Mouse (Mus musculus): ENCODE measurements around the gene Gpatch1. TPM values are rescaled to one million over a fixed set of nuclear protein-coding genes. Genes with fewer than 3 reads are reported as not detected.

Gene Gpatch1
- polyA plus RNA-seq, 1 experiment from 2014 or later, result 14.8 TPM

- 49% methylated on average over 12 of the region's 12 CpGs for WGBS
- 0 out of 2 replicates have a peak, but pooled peaks cover 2% of the 10 kb centered on the region for H3K9me3 ChIP-seq (ENCODE audit: control insufficient read depth, low read length)
- H3K4me2 ChIP-seq (ENCODE audit: low read depth, low read length), result peak overlapping the region; percentile 67
- H3K27me3 ChIP-seq (replicated peaks; ENCODE audit: control insufficient read depth, insufficient read depth, low read length), result no peaks in the 10 kb centered on the region
- H3K9ac ChIP-seq (ENCODE audit: low read depth, low read length), result peak overlapping the region; percentile 75; the same call in 1 of the 2 replicates
- H3K4me1 ChIP-seq (ENCODE audit: control insufficient read depth, insufficient read depth, low read length), result 0 out of 2 replicates have a peak, but pooled peaks cover 3% of the 10 kb centered on the region
- H3K27ac ChIP-seq (ENCODE audit: low read length), result peak overlapping the region; percentile 92
- peak overlapping the region; percentile 65 for H3K4me3 ChIP-seq (ENCODE audit: low read length)
- H3K36me3 ChIP-seq (ENCODE audit: control insufficient read depth, insufficient read depth, low read length), result no peaks in the 10 kb centered on the region
- no peak for ATAC-seq
Measured at GRCm38 (mm10) chr7:35233861-35234260, 84.4 kb downstream of the Gpatch1 start.

GRCm38 (mm10) chr7:35232796-35233455, 85.3 kb downstream of the Gpatch1 start:
- H3K4me3 ChIP-seq (ENCODE audit: low read length), result no peak overlapping the region
- H3K4me1 ChIP-seq (ENCODE audit: control insufficient read depth, insufficient read depth, low read length), result 0 out of 2 replicates have a peak, but pooled peaks cover 3% of the 10 kb centered on the region
- H3K9ac ChIP-seq (ENCODE audit: low read depth, low read length), result no peak overlapping the region
- H3K36me3 ChIP-seq (ENCODE audit: control insufficient read depth, insufficient read depth, low read length), result no peaks in the 10 kb centered on the region
- no peaks in the 10 kb centered on the region for H3K27me3 ChIP-seq (replicated peaks; ENCODE audit: control insufficient read depth, insufficient read depth, low read length)
- WGBS, result 41% methylated on average over 13 of the region's 13 CpGs
- H3K4me2 ChIP-seq (ENCODE audit: low read depth, low read length), result no peak overlapping the region
- H3K9me3 ChIP-seq (ENCODE audit: control insufficient read depth, low read length), result 0 out of 2 replicates have a peak, but pooled peaks cover 2% of the 10 kb centered on the region
- no peak overlapping the region for H3K27ac ChIP-seq (ENCODE audit: low read length)
- no peak for ATAC-seq

GRCm38 (mm10) chr7:35230333-35230732, 87.9 kb downstream of the Gpatch1 start:
- H3K4me2 ChIP-seq (ENCODE audit: low read depth, low read length), result no peak overlapping the region
- H3K27ac ChIP-seq (ENCODE audit: low read length), result no peak overlapping the region
- H3K27me3 ChIP-seq (replicated peaks; ENCODE audit: control insufficient read depth, insufficient read depth, low read length), result no peaks in the 10 kb centered on the region
- H3K36me3 ChIP-seq (ENCODE audit: control insufficient read depth, insufficient read depth, low read length), result no peaks in the 10 kb centered on the region
- H3K4me1 ChIP-seq (ENCODE audit: control insufficient read depth, insufficient read depth, low read length), result no peaks in the 10 kb centered on the region
- 0 out of 2 replicates have a peak, but pooled peaks cover 2% of the 10 kb centered on the region for H3K9me3 ChIP-seq (ENCODE audit: control insufficient read depth, low read length)
- ATAC-seq, result no peak
- WGBS, result 69% methylated on average over 3 of the region's 3 CpGs
- H3K4me3 ChIP-seq (ENCODE audit: low read length), result no peak overlapping the region
- no peak overlapping the region for H3K9ac ChIP-seq (ENCODE audit: low read depth, low read length)

Other genes with a start within 250 kb of the Gpatch1 start
- gene Cebpa, start 199.1 kb downstream of the Gpatch1 start, polyA plus RNA-seq (2015; fragmentation: Nextera tagmentation; extraction: Ambion mirVana), result 9.9 and 11.7 TPM in 2 replicates
- 0.99 and 1.2 TPM in 2 replicates for gene Slc7a10, start 132.1 kb downstream of the Gpatch1 start, polyA plus RNA-seq (2015; fragmentation: Nextera tagmentation; extraction: Ambion mirVana)
- 2.8 and 3.3 TPM in 2 replicates for gene Lrp3, start 102.9 kb downstream of the Gpatch1 start, polyA plus RNA-seq (2015; fragmentation: Nextera tagmentation; extraction: Ambion mirVana)
- 95.3 and 105 TPM in 2 replicates for gene Rhpn2, start 15.7 kb upstream of the Gpatch1 start, polyA plus RNA-seq (2015; fragmentation: Nextera tagmentation; extraction: Ambion mirVana)
- 21.1 and 22.5 TPM in 2 replicates for gene Faap24, start 78.4 kb upstream of the Gpatch1 start, polyA plus RNA-seq (2015; fragmentation: Nextera tagmentation; extraction: Ambion mirVana)
- gene Cep89, start 78.6 kb upstream of the Gpatch1 start, polyA plus RNA-seq (2015; fragmentation: Nextera tagmentation; extraction: Ambion mirVana), result 41.4 and 45.0 TPM in 2 replicates
- 126 and 165 TPM in 2 replicates for gene Slc7a9, start 130.4 kb upstream of the Gpatch1 start, polyA plus RNA-seq (2015; fragmentation: Nextera tagmentation; extraction: Ambion mirVana)
- gene Tdrd12, start 219.3 kb upstream of the Gpatch1 start, polyA plus RNA-seq (2015; fragmentation: Nextera tagmentation; extraction: Ambion mirVana), result 0.98 and 1.6 TPM in 2 replicates
- 120 and 128 TPM in 2 replicates for gene Nudt19, start 237.9 kb upstream of the Gpatch1 start, polyA plus RNA-seq (2015; fragmentation: Nextera tagmentation; extraction: Ambion mirVana)

All from intestine, embryonic 16.5 days (tissue).